In genomic region chr10:58478071-58478578, GRCm38 (mm10) we compare ENCODE assay signal across 14 mouse cellular contexts.
"Had no signal": no experiment of that assay in that cellular context is flagged by ENCODE, and none has a peak within 500 bp of the region (broad histone marks: within the 10 kb centered on the region; RNA-seq: fewer than 3 reads in every experiment).

No protein-coding gene starts in this region.

- H3K4me2 ChIP-seq: limb, embryonic 12.5 days; liver, embryonic 13.5 days; midbrain, embryonic 12.5 days; neural tube, embryonic 13.5 days had no signal

- H3K4me1 ChIP-seq: limb, embryonic 12.5 days; liver, embryonic 13.5 days; midbrain, embryonic 12.5 days; neural tube, embryonic 13.5 days had no signal

- ATAC-seq: liver, postnatal 0 days; midbrain, embryonic 16.5 days had no signal

- H3K27ac ChIP-seq: limb, embryonic 12.5 days; liver, embryonic 13.5 days; midbrain, embryonic 12.5 days; neural tube, embryonic 13.5 days; stomach, postnatal 0 days had no signal

- H3K9me3 ChIP-seq: limb, embryonic 12.5 days; liver, embryonic 13.5 days; midbrain, embryonic 12.5 days; neural tube, embryonic 13.5 days had no signal

- H3K27me3 ChIP-seq: limb, embryonic 12.5 days; liver, embryonic 13.5 days; midbrain, embryonic 12.5 days; neural tube, embryonic 13.5 days had no signal

- DNase-seq: kidney, adult 8-10 months; kidney, postnatal 25 days; layer of hippocampus, adult 9-11 months; liver; liver, embryonic 13.5 days; liver, postnatal 0 days; right cerebral cortex, postnatal 25 days; thymus, adult 18-20 months; thymus, postnatal 25 days had no signal

- H3K9ac ChIP-seq: limb, embryonic 12.5 days; liver, embryonic 13.5 days; liver, postnatal 0 days; midbrain, embryonic 12.5 days; neural tube, embryonic 13.5 days had no signal

- H3K4me3 ChIP-seq: limb, embryonic 12.5 days; liver, embryonic 13.5 days; midbrain, embryonic 12.5 days; neural tube, embryonic 13.5 days had no signal
